Mouse (Mus musculus): Measurements from ENCODE around the gene Cltb. TPM values are rescaled to one million over a fixed set of nuclear protein-coding genes. Genes with fewer than 3 reads are reported as not detected.
"Not testable (repeated sequence)": the region's sequence is repeated elsewhere in the genome, so short reads cannot be mapped to it uniquely, and the experiment has no call there.

Gene Cltb
- polyA plus RNA-seq, 1 experiment from 2014 or later, result 30.9 TPM

GRCm38 (mm10) chr13:54616998-54617397 is 5.9 kb upstream of the Cltb start:
- Histone ChIP-seq H3K9me3 (ENCODE audit: control insufficient read depth, low read length) (no peaks in the 10 kb centered on the region), H3K9ac (ENCODE audit: low read length) (no peak overlapping the region), H3K4me2 (ENCODE audit: low read depth) (no peak overlapping the region), H3K4me3 (ENCODE audit: low read depth, low read length) (no peak overlapping the region), H3K27ac (ENCODE audit: low read depth, low read length) (no peak overlapping the region), H3K4me1 (ENCODE audit: control insufficient read depth, insufficient read depth, low read length) (no peaks in the 10 kb centered on the region), H3K36me3 (ENCODE audit: control insufficient read depth, insufficient read depth, low read length) (no peaks in the 10 kb centered on the region), H3K27me3 (ENCODE audit: control insufficient read depth, insufficient read depth, low read length) (no peaks in the 10 kb centered on the region)
- 71% methylated on average over 6 of the region's 6 CpGs for WGBS
- DNase-seq (ENCODE audit: low spot score) (no peak), ATAC-seq (ENCODE audit: insufficient read depth, low FRiP score, low TSS enrichment) (no peak)

- 0 out of 2 replicates have a peak, but pooled peaks cover 3% of the 10 kb centered on the region for H3K4me1 ChIP-seq (ENCODE audit: control insufficient read depth, insufficient read depth, low read length)
- no peaks in the 10 kb centered on the region for H3K36me3 ChIP-seq (ENCODE audit: control insufficient read depth, insufficient read depth, low read length)
- H3K9me3 ChIP-seq (ENCODE audit: control insufficient read depth, low read length), result no peaks in the 10 kb centered on the region
- H3K4me2 ChIP-seq (ENCODE audit: low read depth), result no peak overlapping the region
- H3K9ac ChIP-seq (ENCODE audit: low read length), result no peak overlapping the region
- H3K27ac ChIP-seq (ENCODE audit: low read depth, low read length), result no peak overlapping the region
- DNase-seq (ENCODE audit: low spot score) (no peak), ATAC-seq (ENCODE audit: insufficient read depth, low FRiP score, low TSS enrichment) (no peak)
- H3K4me3 ChIP-seq (ENCODE audit: low read depth, low read length), result no peak overlapping the region
- WGBS, result 84% methylated on average over 8 of the region's 8 CpGs
- no peaks in the 10 kb centered on the region for H3K27me3 ChIP-seq (ENCODE audit: control insufficient read depth, insufficient read depth, low read length)
Observed at GRCm38 (mm10) chr13:54616307-54616706, 5.2 kb upstream of the Cltb start.

- H3K27ac ChIP-seq (ENCODE audit: low read depth, low read length); H3K4me1 ChIP-seq (ENCODE audit: control insufficient read depth, insufficient read depth, low read length); H3K4me3 ChIP-seq (ENCODE audit: low read depth, low read length); ATAC-seq (ENCODE audit: insufficient read depth, low FRiP score, low TSS enrichment); DNase-seq (ENCODE audit: low spot score); H3K4me2 ChIP-seq (ENCODE audit: low read depth); H3K36me3 ChIP-seq (ENCODE audit: control insufficient read depth, insufficient read depth, low read length); H3K9ac ChIP-seq (ENCODE audit: low read length); H3K9me3 ChIP-seq (ENCODE audit: control insufficient read depth, low read length); H3K27me3 ChIP-seq (ENCODE audit: control insufficient read depth, insufficient read depth, low read length): not testable (repeated sequence)
- 86% methylated on average over 8 of the region's 8 CpGs for WGBS
Observed at GRCm38 (mm10) chr13:54613141-54613540, 2.0 kb upstream of the Cltb start.

- DNase-seq (ENCODE audit: low spot score) (no peak), ATAC-seq (ENCODE audit: insufficient read depth, low FRiP score, low TSS enrichment) (no peak)
- H3K9me3 ChIP-seq (ENCODE audit: control insufficient read depth, low read length), result no peaks in the 10 kb centered on the region
- peak overlapping the region; percentile 44 for H3K4me3 ChIP-seq (ENCODE audit: low read depth, low read length)
- H3K4me2 ChIP-seq (ENCODE audit: low read depth), result peak overlapping the region; percentile 95
- 0 out of 2 replicates have a peak, but pooled peaks cover 3% of the 10 kb centered on the region for H3K27me3 ChIP-seq (ENCODE audit: control insufficient read depth, insufficient read depth, low read length)
- peaks cover 6% of the 10 kb centered on the region; the same call in 1 of the 2 replicates for H3K4me1 ChIP-seq (ENCODE audit: control insufficient read depth, insufficient read depth, low read length)
- 9% methylated on average over 13 of the region's 13 CpGs for WGBS
- H3K27ac ChIP-seq (ENCODE audit: low read depth, low read length), result no peak overlapping the region
- H3K9ac ChIP-seq (ENCODE audit: low read length), result peak overlapping the region; percentile 61
- H3K36me3 ChIP-seq (ENCODE audit: control insufficient read depth, insufficient read depth, low read length), result no peaks in the 10 kb centered on the region
Observed at GRCm38 (mm10) chr13:54610613-54610971, 552 bp downstream of the Cltb start.

- 24% methylated on average over 1 of the region's 1 CpGs for WGBS
- H3K4me1 ChIP-seq (ENCODE audit: control insufficient read depth, insufficient read depth, low read length), result peaks cover 6% of the 10 kb centered on the region; the same call in 1 of the 2 replicates
- H3K36me3 ChIP-seq (ENCODE audit: control insufficient read depth, insufficient read depth, low read length), result no peaks in the 10 kb centered on the region
- DNase-seq (ENCODE audit: low spot score) (no peak), ATAC-seq (ENCODE audit: insufficient read depth, low FRiP score, low TSS enrichment) (no peak)
- H3K9me3 ChIP-seq (ENCODE audit: control insufficient read depth, low read length), result no peaks in the 10 kb centered on the region
- no peak overlapping the region for H3K9ac ChIP-seq (ENCODE audit: low read length)
- H3K4me3 ChIP-seq (ENCODE audit: low read depth, low read length), result no peak overlapping the region
- no peak overlapping the region for H3K27ac ChIP-seq (ENCODE audit: low read depth, low read length)
- no peak overlapping the region for H3K4me2 ChIP-seq (ENCODE audit: low read depth)
- H3K27me3 ChIP-seq (ENCODE audit: control insufficient read depth, insufficient read depth, low read length), result 0 out of 2 replicates have a peak, but pooled peaks cover 3% of the 10 kb centered on the region
Observed at GRCm38 (mm10) chr13:54609301-54609700, 1.8 kb downstream of the Cltb start.

- ATAC-seq (ENCODE audit: insufficient read depth, low FRiP score, low TSS enrichment) (no peak), DNase-seq (ENCODE audit: low spot score) (no peak)
- Histone ChIP-seq H3K9me3 (ENCODE audit: control insufficient read depth, low read length) (no peaks in the 10 kb centered on the region), H3K9ac (ENCODE audit: low read length) (no peak overlapping the region), H3K27ac (ENCODE audit: low read depth, low read length) (no peak overlapping the region), H3K4me1 (ENCODE audit: control insufficient read depth, insufficient read depth, low read length) (peaks cover 6% of the 10 kb centered on the region; the same call in 1 of the 2 replicates), H3K36me3 (ENCODE audit: control insufficient read depth, insufficient read depth, low read length) (no peaks in the 10 kb centered on the region), H3K4me2 (ENCODE audit: low read depth) (no peak overlapping the region), H3K4me3 (ENCODE audit: low read depth, low read length) (no peak overlapping the region), H3K27me3 (ENCODE audit: control insufficient read depth, insufficient read depth, low read length) (0 out of 2 replicates have a peak, but pooled peaks cover 3% of the 10 kb centered on the region)
- WGBS, result 6% methylated on average over 8 of the region's 8 CpGs
Observed at GRCm38 (mm10) chr13:54608666-54609065, 2.5 kb downstream of the Cltb start.

GRCm38 (mm10) chr13:54608002-54608401 is 3.1 kb downstream of the Cltb start:
- Histone ChIP-seq H3K27me3 (ENCODE audit: control insufficient read depth, insufficient read depth, low read length) (0 out of 2 replicates have a peak, but pooled peaks cover 3% of the 10 kb centered on the region), H3K4me3 (ENCODE audit: low read depth, low read length) (no peak overlapping the region), H3K4me1 (ENCODE audit: control insufficient read depth, insufficient read depth, low read length) (peaks cover 6% of the 10 kb centered on the region; the same call in 1 of the 2 replicates), H3K9ac (ENCODE audit: low read length) (no peak overlapping the region), H3K36me3 (ENCODE audit: control insufficient read depth, insufficient read depth, low read length) (no peaks in the 10 kb centered on the region), H3K27ac (ENCODE audit: low read depth, low read length) (no peak overlapping the region), H3K4me2 (ENCODE audit: low read depth) (no peak overlapping the region), H3K9me3 (ENCODE audit: control insufficient read depth, low read length) (no peaks in the 10 kb centered on the region)
- no peak for DNase-seq (ENCODE audit: low spot score)
- no peak for ATAC-seq (ENCODE audit: insufficient read depth, low FRiP score, low TSS enrichment)
- WGBS, result 75% methylated on average over 3 of the region's 3 CpGs

- ATAC-seq (ENCODE audit: insufficient read depth, low FRiP score, low TSS enrichment) (no peak), DNase-seq (ENCODE audit: low spot score) (no peak)
- H3K4me2 ChIP-seq (ENCODE audit: low read depth), result no peak overlapping the region
- H3K9me3 ChIP-seq (ENCODE audit: control insufficient read depth, low read length), result no peaks in the 10 kb centered on the region
- H3K4me1 ChIP-seq (ENCODE audit: control insufficient read depth, insufficient read depth, low read length), result peaks cover 6% of the 10 kb centered on the region; the same call in 1 of the 2 replicates
- H3K9ac ChIP-seq (ENCODE audit: low read length), result no peak overlapping the region
- WGBS, result 72% methylated on average over 5 of the region's 5 CpGs
- H3K4me3 ChIP-seq (ENCODE audit: low read depth, low read length), result no peak overlapping the region
- H3K27ac ChIP-seq (ENCODE audit: low read depth, low read length), result no peak overlapping the region
- no peaks in the 10 kb centered on the region for H3K36me3 ChIP-seq (ENCODE audit: control insufficient read depth, insufficient read depth, low read length)
- 0 out of 2 replicates have a peak, but pooled peaks cover 3% of the 10 kb centered on the region for H3K27me3 ChIP-seq (ENCODE audit: control insufficient read depth, insufficient read depth, low read length)
Observed at GRCm38 (mm10) chr13:54607204-54607603, 3.9 kb downstream of the Cltb start.

GRCm38 (mm10) chr13:54605426-54605825 is 5.7 kb downstream of the Cltb start:
- H3K27me3 ChIP-seq (ENCODE audit: control insufficient read depth, insufficient read depth, low read length), result 0 out of 2 replicates have a peak, but pooled peaks cover under 1% of the 10 kb centered on the region
- H3K4me2 ChIP-seq (ENCODE audit: low read depth), result no peak overlapping the region
- H3K36me3 ChIP-seq (ENCODE audit: control insufficient read depth, insufficient read depth, low read length), result no peaks in the 10 kb centered on the region
- DNase-seq (ENCODE audit: low spot score), result no peak
- no peak overlapping the region for H3K4me3 ChIP-seq (ENCODE audit: low read depth, low read length)
- H3K4me1 ChIP-seq (ENCODE audit: control insufficient read depth, insufficient read depth, low read length), result no peaks in the 10 kb centered on the region; the same call in 1 of the 2 replicates
- WGBS, result 79% methylated on average over 5 of the region's 5 CpGs
- H3K9me3 ChIP-seq (ENCODE audit: control insufficient read depth, low read length), result no peaks in the 10 kb centered on the region
- no peak for ATAC-seq (ENCODE audit: insufficient read depth, low FRiP score, low TSS enrichment)
- no peak overlapping the region for H3K27ac ChIP-seq (ENCODE audit: low read depth, low read length)
- no peak overlapping the region for H3K9ac ChIP-seq (ENCODE audit: low read length)

Measured in neural tube, embryonic 11.5 days (tissue).